Mouse (Mus musculus) G1E-ER4 (cell line): ENCODE measurements around the gene Lamtor1. TPM values are rescaled to one million over a fixed set of nuclear protein-coding genes. Genes with fewer than 3 reads are reported as not detected.

Experiments
- GATA1 ChIP-seq: IDR thresholded peaks from one replicate; pipeline ENCODE4 v1.8.0; 2012; ENCODE audit warnings: low read length, inconsistent platforms
- polyA plus RNA-seq: library from polyadenylated mRNA; stranded (reverse); fragments of >175 nt; gene quantifications from 2 replicates; pipeline ENCODE4 v1.2.3, GENCODE M21; 2012

Gene Lamtor1
- polyA plus RNA-seq, 1 experiment = 141 TPM

- TF ChIP-seq GATA1 = no peak
Measured at GRCm38 (mm10) chr7:101970429-101970775, 64.7 kb downstream of the Lamtor1 start.

- no peak for TF ChIP-seq GATA1
Measured at GRCm38 (mm10) chr7:101970821-101971461, 65.2 kb downstream of the Lamtor1 start.

- TF ChIP-seq GATA1 = no peak
Measured at GRCm38 (mm10) chr7:101971721-101972120, 66.0 kb downstream of the Lamtor1 start.

- no peak for TF ChIP-seq GATA1
Measured at GRCm38 (mm10) chr7:101973730-101974129, 68.0 kb downstream of the Lamtor1 start.

GRCm38 (mm10) chr7:101974505-101974904 is 68.8 kb downstream of the Lamtor1 start:
- no peak for TF ChIP-seq GATA1

Other genes with a start within 250 kb of the Lamtor1 start
- gene Clpb, start 242.3 kb upstream of the Lamtor1 start, polyA plus RNA-seq = 24.8 and 41.2 TPM in 2 replicates
- gene Phox2a, start 87.6 kb upstream of the Lamtor1 start, polyA plus RNA-seq = not detected in 2 replicates
- 63.1 and 84.0 TPM in 2 replicates for gene Inppl1, start 67.7 kb upstream of the Lamtor1 start, polyA plus RNA-seq
- not detected in 2 replicates for gene Folr2, start 48.7 kb upstream of the Lamtor1 start, polyA plus RNA-seq
- gene Anapc15, start 42.2 kb upstream of the Lamtor1 start, polyA plus RNA-seq = 24.0 and 25.7 TPM in 2 replicates
- not detected in 2 replicates for gene Folr1, start 35.1 kb upstream of the Lamtor1 start, polyA plus RNA-seq
- gene Tomt, start 455 bp downstream of the Lamtor1 start, polyA plus RNA-seq = not detected in 2 replicates
- gene Lrrc51, start 28.0 kb downstream of the Lamtor1 start, polyA plus RNA-seq = 0.21 and 0.38 TPM in 2 replicates
- 110 and 127 TPM in 2 replicates for gene Numa1, start 28.2 kb downstream of the Lamtor1 start, polyA plus RNA-seq
- gene Il18bp, start 112.8 kb downstream of the Lamtor1 start, polyA plus RNA-seq = 0.93 and 1.7 TPM in 2 replicates
- gene Rnf121, start 159.6 kb downstream of the Lamtor1 start, polyA plus RNA-seq = 2.2 and 3.5 TPM in 2 replicates
- 26.7 and 29.3 TPM in 2 replicates for gene Xndc1, start 159.6 kb downstream of the Lamtor1 start, polyA plus RNA-seq
- 0.16 and 0.18 TPM in 2 replicates for gene Xntrpc, start 159.8 kb downstream of the Lamtor1 start, polyA plus RNA-seq
- not detected in 2 replicates for gene Trpc2, start 177.2 kb downstream of the Lamtor1 start, polyA plus RNA-seq
- not detected in 2 replicates for gene Art1, start 195.8 kb downstream of the Lamtor1 start, polyA plus RNA-seq
- 0.14 TPM in 1 of 2 replicates, not detected in the other for gene Art5, start 203.6 kb downstream of the Lamtor1 start, polyA plus RNA-seq
- gene Chrna10, start 210.9 kb downstream of the Lamtor1 start, polyA plus RNA-seq = not detected in 2 replicates